Mouse (Mus musculus): ENCODE data around the gene Cadm1. TPM values are rescaled to one million over a fixed set of nuclear protein-coding genes. Genes with fewer than 3 reads are reported as not detected.

Gene Cadm1
- polyA plus RNA-seq, 1 experiment = 4.0 TPM

- WGBS = 60% methylated on average over 10 of the region's 10 CpGs
- TF ChIP-seq POLR2A (IDR thresholded peaks at IDR 0.05; ENCODE audit: borderline replicate concordance, control insufficient read depth, low read depth, low read length) = no peak
- TF ChIP-seq CTCF (IDR thresholded peaks at IDR 0.05; ENCODE audit: control insufficient read depth, insufficient read depth, low read length) = no peak
- no peaks in the 10 kb centered on the region for H3K4me1 ChIP-seq (ENCODE audit: control insufficient read depth, insufficient read depth, low read length)
- no peak overlapping the region for H3K4me3 ChIP-seq (replicated peaks; ENCODE audit: control insufficient read depth, low read depth, low read length)
- H3K27ac ChIP-seq (ENCODE audit: control insufficient read depth, insufficient read depth, low read depth, low read length, poor library complexity) = no peak overlapping the region
These were observed 299.2 kb downstream of the Cadm1 start for GRCm38 (mm10) chr9:47829204-47829603.

- 57% methylated on average over 4 of the region's 4 CpGs for WGBS
- H3K27ac ChIP-seq (ENCODE audit: control insufficient read depth, insufficient read depth, low read depth, low read length, poor library complexity) = no peak overlapping the region
- no peak for TF ChIP-seq CTCF (IDR thresholded peaks at IDR 0.05; ENCODE audit: control insufficient read depth, insufficient read depth, low read length)
- TF ChIP-seq POLR2A (IDR thresholded peaks at IDR 0.05; ENCODE audit: borderline replicate concordance, control insufficient read depth, low read depth, low read length) = no peak
- H3K4me3 ChIP-seq (replicated peaks; ENCODE audit: control insufficient read depth, low read depth, low read length) = no peak overlapping the region
- no peaks in the 10 kb centered on the region for H3K4me1 ChIP-seq (ENCODE audit: control insufficient read depth, insufficient read depth, low read length)
These were observed 299.9 kb downstream of the Cadm1 start for GRCm38 (mm10) chr9:47829846-47830245.

- TF ChIP-seq CTCF (IDR thresholded peaks at IDR 0.05; ENCODE audit: control insufficient read depth, insufficient read depth, low read length) = no peak
- TF ChIP-seq POLR2A (IDR thresholded peaks at IDR 0.05; ENCODE audit: borderline replicate concordance, control insufficient read depth, low read depth, low read length) = no peak
- Histone ChIP-seq H3K4me1 (ENCODE audit: control insufficient read depth, insufficient read depth, low read length) (no peaks in the 10 kb centered on the region), H3K4me3 (replicated peaks; ENCODE audit: control insufficient read depth, low read depth, low read length) (no peak overlapping the region), H3K27ac (ENCODE audit: control insufficient read depth, insufficient read depth, low read depth, low read length, poor library complexity) (no peak overlapping the region)
- 73% methylated on average over 4 of the region's 4 CpGs for WGBS
These were observed 301.4 kb downstream of the Cadm1 start for GRCm38 (mm10) chr9:47831412-47831811.

- H3K27ac ChIP-seq (ENCODE audit: control insufficient read depth, insufficient read depth, low read depth, low read length, poor library complexity) = no peak overlapping the region
- no peak for TF ChIP-seq CTCF (IDR thresholded peaks at IDR 0.05; ENCODE audit: control insufficient read depth, insufficient read depth, low read length)
- TF ChIP-seq POLR2A (IDR thresholded peaks at IDR 0.05; ENCODE audit: borderline replicate concordance, control insufficient read depth, low read depth, low read length) = no peak
- no peak overlapping the region for H3K4me3 ChIP-seq (replicated peaks; ENCODE audit: control insufficient read depth, low read depth, low read length)
- no peaks in the 10 kb centered on the region for H3K4me1 ChIP-seq (ENCODE audit: control insufficient read depth, insufficient read depth, low read length)
- 32% methylated on average over 8 of the region's 8 CpGs for WGBS
These were observed 308.2 kb downstream of the Cadm1 start for GRCm38 (mm10) chr9:47838170-47838569.

- Histone ChIP-seq H3K4me1 (ENCODE audit: control insufficient read depth, insufficient read depth, low read length) (no peaks in the 10 kb centered on the region), H3K4me3 (replicated peaks; ENCODE audit: control insufficient read depth, low read depth, low read length) (no peak overlapping the region), H3K27ac (ENCODE audit: control insufficient read depth, insufficient read depth, low read depth, low read length, poor library complexity) (no peak overlapping the region)
- TF ChIP-seq POLR2A (IDR thresholded peaks at IDR 0.05; ENCODE audit: borderline replicate concordance, control insufficient read depth, low read depth, low read length) (no peak), CTCF (IDR thresholded peaks at IDR 0.05; ENCODE audit: control insufficient read depth, insufficient read depth, low read length) (no peak)
- 69% methylated on average over 15 of the region's 15 CpGs for WGBS
These were observed 309.1 kb downstream of the Cadm1 start for GRCm38 (mm10) chr9:47838890-47839691.

GRCm38 (mm10) chr9:47839692-47840025 lies 309.7 kb downstream of the Cadm1 start:
- TF ChIP-seq CTCF (IDR thresholded peaks at IDR 0.05; ENCODE audit: control insufficient read depth, insufficient read depth, low read length) (no peak), POLR2A (IDR thresholded peaks at IDR 0.05; ENCODE audit: borderline replicate concordance, control insufficient read depth, low read depth, low read length) (no peak)
- no peak overlapping the region for H3K4me3 ChIP-seq (replicated peaks; ENCODE audit: control insufficient read depth, low read depth, low read length)
- 83% methylated on average over 10 of the region's 10 CpGs for WGBS
- no peaks in the 10 kb centered on the region for H3K4me1 ChIP-seq (ENCODE audit: control insufficient read depth, insufficient read depth, low read length)
- H3K27ac ChIP-seq (ENCODE audit: control insufficient read depth, insufficient read depth, low read depth, low read length, poor library complexity) = no peak overlapping the region

GRCm38 (mm10) chr9:47843328-47843727 lies 313.4 kb downstream of the Cadm1 start:
- Histone ChIP-seq H3K4me3 (replicated peaks; ENCODE audit: control insufficient read depth, low read depth, low read length) (no peak overlapping the region), H3K27ac (ENCODE audit: control insufficient read depth, insufficient read depth, low read depth, low read length, poor library complexity) (no peak overlapping the region), H3K4me1 (ENCODE audit: control insufficient read depth, insufficient read depth, low read length) (no peaks in the 10 kb centered on the region)
- TF ChIP-seq CTCF (IDR thresholded peaks at IDR 0.05; ENCODE audit: control insufficient read depth, insufficient read depth, low read length) (no peak), POLR2A (IDR thresholded peaks at IDR 0.05; ENCODE audit: borderline replicate concordance, control insufficient read depth, low read depth, low read length) (no peak)
- WGBS = 69% methylated on average over 6 of the region's 6 CpGs

- WGBS = 79% methylated on average over 10 of the region's 10 CpGs
- no peak for TF ChIP-seq CTCF (IDR thresholded peaks at IDR 0.05; ENCODE audit: control insufficient read depth, insufficient read depth, low read length)
- no peak for TF ChIP-seq POLR2A (IDR thresholded peaks at IDR 0.05; ENCODE audit: borderline replicate concordance, control insufficient read depth, low read depth, low read length)
- Histone ChIP-seq H3K27ac (ENCODE audit: control insufficient read depth, insufficient read depth, low read depth, low read length, poor library complexity) (no peak overlapping the region), H3K4me1 (ENCODE audit: control insufficient read depth, insufficient read depth, low read length) (no peaks in the 10 kb centered on the region), H3K4me3 (replicated peaks; ENCODE audit: control insufficient read depth, low read depth, low read length) (no peak overlapping the region)
These were observed 316.3 kb downstream of the Cadm1 start for GRCm38 (mm10) chr9:47846275-47846674.
